Mouse (Mus musculus) fat pad, adult 2 months (tissue): ENCODE data around the gene Chst5.
"Not testable (repeated sequence)": the region's sequence is repeated elsewhere in the genome, so short reads cannot be mapped to it uniquely, and the experiment has no call there.

ENCODE experiments used
- DNase-seq: peaks from one replicate; pipeline ENCODE4 v3.0.0-alpha.2; 2011; ENCODE audit warnings: low read depth, low spot score; ENCODE audit errors: extremely low read depth

Chst5 gene

DNA sequence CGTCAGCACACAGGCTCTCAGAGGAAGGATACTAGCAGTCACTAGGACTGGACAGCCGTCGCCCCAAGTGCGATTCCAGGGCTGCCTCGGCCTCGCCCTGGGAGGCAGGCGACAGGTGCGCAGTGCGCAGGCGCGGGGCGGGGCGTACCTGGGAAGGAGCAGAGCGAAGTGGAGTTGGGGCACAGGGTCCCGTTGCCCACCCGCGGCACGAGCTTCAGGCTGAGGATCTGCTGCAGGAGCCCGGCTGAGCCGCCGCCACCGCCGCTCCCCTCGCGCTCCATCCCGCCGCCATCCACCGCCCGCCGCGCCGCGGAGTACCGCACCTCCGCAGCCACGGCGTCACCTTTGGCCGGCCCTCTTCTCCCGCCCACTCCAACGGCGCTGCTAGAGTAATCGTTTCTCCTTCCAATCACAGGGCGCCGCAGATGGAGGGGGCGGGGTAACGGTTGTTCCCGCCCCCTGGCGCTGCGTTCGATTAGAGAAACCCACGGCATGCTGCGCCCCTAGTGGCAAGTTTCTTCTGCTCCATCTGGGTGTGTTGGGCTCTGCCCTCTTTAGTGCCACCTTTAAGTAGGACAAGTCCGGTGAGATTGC, 33.8 kb downstream of the Chst5 start, which contains the start of gene Tmem170:
Gene Tmem170, minus strand, starts transcription at position 396 of the 594 bp plus-strand sequence.
- peak; percentile 74 for DNase-seq

DNA sequence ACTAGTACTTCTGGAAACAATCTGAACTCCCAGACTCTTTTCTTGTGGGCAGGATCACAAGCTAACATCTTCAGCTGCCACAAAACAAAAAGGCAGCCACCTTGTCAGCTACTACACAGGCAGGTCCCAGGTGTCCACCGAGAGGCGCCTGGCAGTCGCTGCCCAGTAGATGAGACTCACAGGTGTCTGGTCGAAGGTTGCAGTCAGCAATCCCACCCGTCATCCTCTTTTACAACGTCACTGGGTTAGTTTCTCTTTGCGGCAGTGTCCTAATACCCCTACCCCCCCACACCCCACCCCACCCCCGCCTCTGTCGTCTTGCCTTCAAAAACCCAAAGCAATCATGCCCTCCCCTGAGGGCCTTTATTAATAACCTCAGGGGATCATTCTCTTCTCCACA, 34.5 kb downstream of the Chst5 start:
- DNase-seq: no peak

DNA sequence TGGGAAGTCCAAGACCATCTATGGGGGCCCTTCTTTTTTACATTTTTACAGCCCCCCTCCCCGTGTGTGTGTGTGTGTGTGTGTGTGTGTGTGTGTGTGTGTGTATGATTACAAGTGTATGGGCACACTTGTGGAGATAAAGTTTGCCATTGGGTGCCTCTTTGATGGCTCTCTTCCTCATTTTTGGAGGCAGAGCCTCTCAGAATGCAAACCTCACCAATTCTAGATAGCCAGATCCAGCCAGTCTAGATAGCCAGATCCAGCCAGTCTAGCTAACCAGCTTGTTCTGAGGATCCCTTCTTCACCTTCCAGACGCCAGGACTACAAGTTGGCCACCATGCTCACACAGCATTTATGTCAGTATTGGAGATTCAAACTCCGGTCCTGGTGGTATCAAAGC, 39.0 kb downstream of the Chst5 start:
- no peak for DNase-seq

DNA sequence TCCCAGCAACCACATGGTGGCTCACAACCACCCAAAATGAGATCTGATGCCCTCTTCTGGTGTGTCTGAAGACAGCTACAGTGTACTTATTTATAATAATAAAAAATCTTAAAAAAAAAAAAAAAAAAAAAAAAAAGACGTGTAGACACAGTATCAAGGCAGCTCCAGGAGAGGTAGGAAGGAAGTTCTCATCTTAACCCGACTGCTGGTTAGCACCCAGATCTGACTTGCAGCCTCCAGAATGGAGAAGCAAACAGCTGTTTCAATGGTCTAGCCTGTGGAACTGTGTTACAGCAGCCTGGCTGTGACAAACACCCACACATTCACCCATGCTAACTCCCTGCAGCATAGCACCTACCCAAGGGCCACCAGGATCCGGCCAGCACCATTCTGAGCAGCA, 39.9 kb downstream of the Chst5 start:
- no peak for DNase-seq

DNA sequence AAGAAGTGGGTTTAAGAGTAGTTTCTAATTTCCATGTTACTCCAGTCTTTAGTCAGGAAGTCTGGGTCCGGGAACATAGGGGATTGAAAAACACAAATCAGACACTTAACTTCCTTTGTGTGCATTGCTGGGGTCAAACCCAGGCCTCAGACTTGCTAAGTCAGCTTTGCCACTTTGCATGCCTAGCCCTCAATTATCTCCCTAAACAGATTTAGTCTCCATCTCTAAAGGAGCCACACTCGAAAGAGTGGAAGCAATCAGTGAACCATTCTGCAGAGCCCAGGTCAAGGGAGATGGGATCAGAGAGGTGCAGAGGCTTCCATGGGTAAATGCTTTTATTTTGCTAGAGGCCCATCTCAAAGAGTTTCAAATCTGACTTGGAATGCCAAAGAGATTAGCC, 41.6 kb downstream of the Chst5 start:
- DNase-seq: no peak

DNA sequence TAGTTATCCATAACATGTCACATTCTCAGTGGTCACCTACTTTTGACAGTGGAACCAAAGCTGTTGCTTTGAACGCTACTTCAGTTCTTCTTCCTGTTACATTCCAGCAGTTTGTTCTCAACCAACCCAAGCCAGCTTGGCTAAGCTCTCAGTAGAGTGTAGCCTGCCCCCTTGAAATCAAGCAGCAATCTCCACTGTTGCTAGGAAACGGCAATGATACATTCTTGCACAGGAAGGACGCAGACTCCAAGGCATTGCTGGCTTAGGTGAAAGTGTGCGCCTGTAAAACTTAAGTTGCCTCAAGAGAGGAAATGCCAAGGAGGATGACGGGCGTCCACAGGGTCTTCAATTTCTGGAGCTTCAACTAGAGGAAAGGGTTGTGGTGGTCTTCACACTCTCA, 44.4 kb downstream of the Chst5 start:
- DNase-seq: no peak

DNA sequence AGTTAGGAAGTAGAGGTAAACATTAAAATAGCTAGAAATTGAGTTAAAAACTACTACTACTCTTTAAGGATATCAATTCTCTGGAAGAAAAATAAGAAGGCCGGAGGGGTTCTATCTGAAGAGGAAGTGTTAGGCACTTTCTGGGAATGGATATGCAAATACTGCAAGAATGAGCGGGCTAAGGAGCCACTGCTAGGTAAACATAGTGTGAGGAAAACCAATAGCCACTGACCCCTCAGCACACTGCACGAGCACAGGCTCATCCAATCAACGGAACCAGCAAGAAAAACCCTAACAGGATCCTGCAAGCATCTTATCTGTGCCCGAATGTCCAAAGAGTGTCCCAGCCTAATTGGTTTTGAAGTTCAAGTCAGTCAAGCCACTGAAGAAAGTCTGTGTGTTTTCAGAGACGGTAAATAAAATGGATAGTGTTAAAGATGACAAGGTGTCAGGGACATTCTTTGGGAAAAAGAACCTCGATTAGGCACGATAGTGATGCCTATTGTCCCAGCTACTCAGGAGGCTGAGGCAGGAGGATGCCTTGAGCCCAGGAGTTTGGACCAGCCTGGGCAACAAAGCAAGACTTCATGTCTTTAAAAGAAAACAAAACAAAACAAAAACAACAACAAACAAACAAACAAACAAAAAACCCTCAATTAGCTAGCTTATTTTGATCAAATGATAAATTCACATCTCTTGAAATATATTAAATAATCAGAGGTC, 45.0 kb downstream of the Chst5 start:
- DNase-seq: no peak

DNA sequence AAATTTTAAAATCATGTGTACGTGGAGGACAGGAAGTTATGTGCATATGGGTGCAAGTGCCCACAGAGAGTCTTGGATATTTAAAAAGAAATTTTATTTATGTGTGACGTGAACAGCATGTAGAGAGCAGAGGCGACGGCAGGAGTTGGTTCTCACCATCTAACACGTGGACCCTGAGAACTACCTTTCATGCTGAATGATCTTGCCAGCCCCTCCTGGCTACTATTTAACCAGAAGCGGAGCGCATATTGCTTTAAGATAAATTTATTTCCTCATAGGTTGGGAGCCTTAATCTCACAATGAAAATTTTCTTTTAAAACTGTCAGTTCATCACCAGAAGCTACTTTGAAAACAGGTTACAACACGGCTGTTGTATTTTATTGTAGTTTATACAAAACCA, 45.6 kb downstream of the Chst5 start:
- DNase-seq: no peak

DNA sequence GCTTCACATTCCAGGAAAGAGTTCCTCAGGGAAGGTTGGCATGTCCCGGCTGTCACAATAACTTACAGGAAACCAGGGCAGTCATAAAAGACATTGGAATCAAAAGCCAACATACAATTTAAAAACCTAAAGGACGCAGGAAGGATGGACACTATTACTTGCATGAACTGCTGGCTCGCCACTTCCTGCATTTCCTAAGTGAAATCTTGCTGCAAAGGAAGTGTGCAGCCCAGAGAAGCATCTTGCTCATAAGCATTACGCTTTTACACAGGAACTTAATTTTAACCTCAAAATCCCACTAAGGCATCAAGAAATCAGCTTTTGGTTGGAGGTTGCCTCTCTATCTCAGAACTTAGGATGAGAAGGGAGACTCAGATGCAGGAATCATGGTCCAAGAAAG, 47.0 kb downstream of the Chst5 start:
- DNase-seq: no peak

DNA sequence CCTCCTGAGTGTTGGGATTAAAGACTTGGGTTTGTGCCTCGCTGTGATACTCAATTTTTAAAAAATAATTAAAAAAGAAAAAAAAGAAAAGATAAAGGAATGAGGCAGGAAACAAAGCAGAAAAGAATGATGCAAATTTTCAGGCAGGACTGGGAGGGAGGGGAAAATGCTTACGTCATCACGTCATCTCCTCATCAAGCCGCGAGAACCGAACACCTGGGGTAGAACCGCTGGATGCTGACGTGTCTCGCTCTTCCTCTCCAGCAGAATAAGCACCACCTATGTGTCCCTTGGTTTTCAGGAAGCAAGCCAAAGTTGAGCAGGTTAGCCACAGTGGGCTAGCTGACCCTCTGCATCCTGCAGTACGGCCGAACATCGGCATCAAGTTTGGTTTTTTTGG, 54.3 kb downstream of the Chst5 start:
- no peak for DNase-seq

DNA sequence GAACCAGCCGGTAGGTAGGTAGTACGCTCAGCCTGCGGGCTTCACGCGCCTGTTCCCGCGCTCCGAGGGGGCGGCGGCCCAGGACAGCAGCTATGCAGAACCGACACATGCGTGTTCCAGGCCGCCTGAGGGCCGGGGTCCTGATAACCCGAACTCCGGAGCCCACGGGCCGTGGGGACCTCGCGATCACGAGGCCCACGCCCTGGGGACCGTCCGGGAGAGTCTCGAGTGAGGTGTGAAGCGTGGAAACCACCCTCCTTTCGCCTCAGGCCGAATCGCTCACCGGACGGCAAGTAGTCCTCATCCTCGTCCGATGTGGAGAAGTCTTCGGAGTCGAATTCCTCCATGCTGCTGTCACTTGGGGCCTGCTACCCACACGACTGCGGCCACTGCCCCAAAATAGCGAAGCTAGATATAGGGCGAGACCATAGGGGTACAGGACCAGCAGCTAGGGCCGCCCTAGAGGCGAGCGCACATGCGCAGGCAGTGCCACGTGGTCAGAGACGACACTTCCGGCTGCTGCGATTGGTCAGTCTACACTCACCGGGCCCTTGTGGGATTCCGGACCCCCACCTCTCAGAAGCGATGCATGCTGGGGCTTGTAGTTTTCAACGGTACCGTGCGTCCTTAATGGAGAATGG, 56.3 kb downstream of the Chst5 start, which contains the start of gene Cfdp1:
Gene Cfdp1, minus strand, starts transcription at position 431 of the 641 bp plus-strand sequence.
- DNase-seq: peak; percentile 50

DNA sequence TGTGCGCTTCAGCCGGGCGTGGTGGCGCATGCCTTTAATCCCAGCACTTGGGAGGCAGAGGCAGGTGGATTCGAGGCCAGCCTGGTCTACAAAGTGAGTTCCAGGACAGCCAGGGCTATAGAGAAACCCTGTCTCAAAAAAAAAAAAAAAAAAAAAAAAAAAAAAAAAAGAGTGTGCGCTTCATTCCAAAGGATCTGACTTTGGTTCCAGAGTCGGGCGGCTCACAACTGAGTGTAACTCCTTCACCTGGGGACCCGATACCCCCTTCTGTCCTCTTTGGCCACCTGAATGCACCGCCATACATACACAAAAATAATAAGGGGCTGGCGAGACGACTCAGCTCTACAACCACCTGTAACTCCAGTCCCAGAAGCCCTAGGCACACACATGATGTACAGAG, 57.0 kb downstream of the Chst5 start:
- DNase-seq: not testable (repeated sequence)

DNA sequence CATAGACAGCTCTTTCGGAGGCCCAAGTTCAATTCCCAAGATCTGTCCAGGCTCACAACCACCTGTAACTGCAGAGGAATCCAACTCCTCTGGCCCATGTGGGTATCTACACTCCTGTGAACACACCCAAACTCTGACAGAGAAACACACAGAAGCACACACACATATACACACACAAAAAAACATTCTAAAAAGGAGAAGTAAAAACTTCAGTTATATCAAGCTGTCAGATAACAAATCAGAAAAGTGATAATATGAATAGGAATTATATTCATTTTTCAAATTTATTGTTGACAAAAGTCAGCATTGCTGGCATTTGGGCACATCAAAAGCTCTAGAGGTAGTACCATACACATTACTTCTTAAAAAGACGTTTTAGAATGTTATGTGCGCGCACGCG, 63.5 kb downstream of the Chst5 start:
- no peak for DNase-seq
